Mouse (Mus musculus): ENCODE measurements at regions not wholly inside any gene's neighbourhood (a gene's known extent, or its start where the extent isn't known, plus 50 kb on each side); places are given as distances from the start of the nearest gene placed in this dataset.

- no peak for ATAC-seq (ENCODE audit: extremely low read depth, insufficient number of reproducible peaks, low FRiP score, poor library complexity, severe bottlenecking)
- no peaks in the 10 kb centered on the region for H3K36me3 ChIP-seq (replicated peaks)
- no peaks in the 10 kb centered on the region for H3K9me3 ChIP-seq (replicated peaks)
- no peak overlapping the region for H3K4me3 ChIP-seq (ENCODE audit: low read depth, low read length)
- H3K27me3 ChIP-seq (ENCODE audit: insufficient read depth, low read length), result no peaks in the 10 kb centered on the region; the same call in 1 of the 2 replicates
- no peak for TF ChIP-seq CTCF (IDR thresholded peaks at IDR 0.05; ENCODE audit: low read depth, low read length)
- TF ChIP-seq GATA1 (IDR thresholded peaks at IDR 0.05; ENCODE audit: borderline replicate concordance, low read length), result no peak
- TF ChIP-seq POLR2AphosphoS5 (IDR thresholded peaks at IDR 0.05; ENCODE audit: insufficient replicate concordance, low read depth, low read length), result no peak
- no peak for TF ChIP-seq GATA2 (IDR thresholded peaks at IDR 0.05; ENCODE audit: borderline replicate concordance, low read depth, low read length)
- no peak for TF ChIP-seq TAL1 (conservative IDR thresholded peaks at IDR 0.05; ENCODE audit: low read depth, low read length)
- no peak for DNase-seq (ENCODE audit: low spot score)
- H3K4me1 ChIP-seq (ENCODE audit: insufficient read depth, low read depth, low read length), result no peaks in the 10 kb centered on the region
Observed at GRCm38 (mm10) chr9:61720206-61720605, 194.1 kb downstream of the Rplp1 start.

GRCm38 (mm10) chr9:61716751-61717150, 197.6 kb downstream of the Rplp1 start:
- TF ChIP-seq CTCF (IDR thresholded peaks at IDR 0.05; ENCODE audit: low read depth, low read length), result no peak
- TF ChIP-seq GATA2 (IDR thresholded peaks at IDR 0.05; ENCODE audit: borderline replicate concordance, low read depth, low read length), result no peak
- TF ChIP-seq GATA1 (IDR thresholded peaks at IDR 0.05; ENCODE audit: borderline replicate concordance, low read length), result no peak
- no peak for TF ChIP-seq POLR2AphosphoS5 (IDR thresholded peaks at IDR 0.05; ENCODE audit: insufficient replicate concordance, low read depth, low read length)
- TF ChIP-seq TAL1 (conservative IDR thresholded peaks at IDR 0.05; ENCODE audit: low read depth, low read length), result no peak
- no peaks in the 10 kb centered on the region for H3K4me1 ChIP-seq (ENCODE audit: insufficient read depth, low read depth, low read length)
- ATAC-seq (ENCODE audit: extremely low read depth, insufficient number of reproducible peaks, low FRiP score, poor library complexity, severe bottlenecking), result no peak
- no peaks in the 10 kb centered on the region for H3K9me3 ChIP-seq (replicated peaks)
- DNase-seq (ENCODE audit: low spot score), result no peak
- H3K36me3 ChIP-seq (replicated peaks), result no peaks in the 10 kb centered on the region
- H3K27me3 ChIP-seq (ENCODE audit: insufficient read depth, low read length), result no peaks in the 10 kb centered on the region; the same call in 1 of the 2 replicates
- H3K4me3 ChIP-seq (ENCODE audit: low read depth, low read length), result no peak overlapping the region

DNA sequence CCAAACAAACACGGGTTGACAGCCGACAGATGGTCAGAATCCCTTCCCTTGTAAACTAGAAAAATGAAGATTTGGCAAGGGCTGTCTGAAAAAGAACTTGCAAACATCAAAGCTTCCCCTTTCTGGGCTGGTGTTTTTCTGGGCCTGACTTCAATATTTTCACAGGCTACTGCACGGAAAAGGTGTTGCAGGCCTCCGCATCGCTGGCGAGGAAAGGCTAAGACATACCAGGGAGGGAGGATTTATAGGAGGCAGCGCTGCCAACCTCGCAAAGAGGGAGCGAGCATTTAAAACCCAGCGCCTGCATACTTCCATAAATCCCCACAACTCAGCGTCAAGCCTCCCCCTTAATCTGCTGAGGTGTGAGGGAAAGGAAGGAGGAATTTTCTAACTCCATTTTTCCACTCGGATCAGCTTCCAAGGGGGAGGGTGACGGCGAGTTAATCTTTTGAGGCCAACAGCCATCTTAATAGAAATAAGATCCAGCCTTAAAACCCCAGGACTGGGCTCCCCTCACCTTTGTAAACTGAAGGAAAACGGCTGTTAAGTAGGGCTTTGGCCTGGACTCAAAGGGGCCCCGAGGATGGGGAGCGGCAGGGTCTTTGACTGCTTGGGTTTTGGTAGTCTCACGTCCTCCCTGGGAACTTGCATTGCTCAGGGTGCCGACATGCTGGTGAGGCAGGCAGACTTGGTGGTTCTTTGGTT, 199.9 kb downstream of the Rplp1 start:
- no peaks in the 10 kb centered on the region; the same call in 1 of the 2 replicates for H3K27me3 ChIP-seq (ENCODE audit: insufficient read depth, low read length)
- H3K4me3 ChIP-seq (ENCODE audit: low read depth, low read length), result no peak overlapping the region
- no peaks in the 10 kb centered on the region for H3K9me3 ChIP-seq (replicated peaks)
- no peaks in the 10 kb centered on the region for H3K4me1 ChIP-seq (ENCODE audit: insufficient read depth, low read depth, low read length)
- no peak for TF ChIP-seq TAL1 (conservative IDR thresholded peaks at IDR 0.05; ENCODE audit: low read depth, low read length)
- no peak for TF ChIP-seq GATA2 (IDR thresholded peaks at IDR 0.05; ENCODE audit: borderline replicate concordance, low read depth, low read length)
- TF ChIP-seq CTCF (IDR thresholded peaks at IDR 0.05; ENCODE audit: low read depth, low read length), result no peak
- TF ChIP-seq POLR2AphosphoS5 (IDR thresholded peaks at IDR 0.05; ENCODE audit: insufficient replicate concordance, low read depth, low read length), result no peak
- no peak for TF ChIP-seq GATA1 (IDR thresholded peaks at IDR 0.05; ENCODE audit: borderline replicate concordance, low read length)
- no peaks in the 10 kb centered on the region for H3K36me3 ChIP-seq (replicated peaks)
- DNase-seq (ENCODE audit: low spot score) (no peak), ATAC-seq (ENCODE audit: extremely low read depth, insufficient number of reproducible peaks, low FRiP score, poor library complexity, severe bottlenecking) (no peak)

DNA sequence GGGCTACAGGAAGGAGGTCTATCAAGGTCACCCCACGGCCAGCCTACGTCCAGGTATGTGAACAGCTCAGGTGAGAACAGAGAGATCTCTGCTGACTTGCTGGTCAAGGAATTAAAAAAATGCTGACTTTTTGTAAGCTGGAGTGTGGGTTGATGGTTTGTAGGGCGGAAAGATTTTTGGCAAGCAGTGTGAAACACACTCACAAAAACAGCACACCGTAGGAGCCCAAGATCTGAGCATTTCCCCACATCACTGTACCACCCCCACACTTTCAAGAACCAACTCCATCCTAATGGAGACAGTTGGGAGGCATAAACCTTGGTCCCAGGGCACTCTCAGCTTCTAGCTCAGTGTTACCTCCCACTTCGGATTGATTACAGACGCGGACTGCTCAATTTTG, 200.5 kb downstream of the Rplp1 start:
- no peak for ATAC-seq (ENCODE audit: extremely low read depth, insufficient number of reproducible peaks, low FRiP score, poor library complexity, severe bottlenecking)
- no peaks in the 10 kb centered on the region for H3K4me1 ChIP-seq (ENCODE audit: insufficient read depth, low read depth, low read length)
- H3K36me3 ChIP-seq (replicated peaks), result no peaks in the 10 kb centered on the region
- DNase-seq (ENCODE audit: low spot score), result no peak
- H3K4me3 ChIP-seq (ENCODE audit: low read depth, low read length), result no peak overlapping the region
- H3K27me3 ChIP-seq (ENCODE audit: insufficient read depth, low read length), result no peaks in the 10 kb centered on the region; the same call in 1 of the 2 replicates
- TF ChIP-seq TAL1 (conservative IDR thresholded peaks at IDR 0.05; ENCODE audit: low read depth, low read length) (no peak), GATA2 (IDR thresholded peaks at IDR 0.05; ENCODE audit: borderline replicate concordance, low read depth, low read length) (no peak)
- no peaks in the 10 kb centered on the region for H3K9me3 ChIP-seq (replicated peaks)

- TF ChIP-seq CTCF (IDR thresholded peaks at IDR 0.05; ENCODE audit: low read depth, low read length) (no peak), POLR2AphosphoS5 (IDR thresholded peaks at IDR 0.05; ENCODE audit: insufficient replicate concordance, low read depth, low read length) (no peak)
- Histone ChIP-seq H3K9me3 (replicated peaks) (no peaks in the 10 kb centered on the region), H3K4me1 (ENCODE audit: insufficient read depth, low read depth, low read length) (no peaks in the 10 kb centered on the region), H3K4me3 (ENCODE audit: low read depth, low read length) (no peak overlapping the region), H3K36me3 (replicated peaks) (no peaks in the 10 kb centered on the region), H3K27me3 (ENCODE audit: insufficient read depth, low read length) (no peaks in the 10 kb centered on the region)
- no peak for ATAC-seq (ENCODE audit: extremely low read depth, insufficient number of reproducible peaks, low FRiP score, poor library complexity, severe bottlenecking)
- DNase-seq (ENCODE audit: low spot score), result no peak
Observed at GRCm38 (mm10) chr9:61711296-61711695, 203.0 kb downstream of the Rplp1 start.

GRCm38 (mm10) chr9:61707875-61708274, 206.5 kb downstream of the Rplp1 start:
- no peaks in the 10 kb centered on the region for H3K36me3 ChIP-seq (replicated peaks)
- ATAC-seq (ENCODE audit: extremely low read depth, insufficient number of reproducible peaks, low FRiP score, poor library complexity, severe bottlenecking) (no peak), DNase-seq (ENCODE audit: low spot score) (no peak)
- no peaks in the 10 kb centered on the region for H3K27me3 ChIP-seq (ENCODE audit: insufficient read depth, low read length)
- no peak overlapping the region for H3K4me3 ChIP-seq (ENCODE audit: low read depth, low read length)
- TF ChIP-seq POLR2AphosphoS5 (IDR thresholded peaks at IDR 0.05; ENCODE audit: insufficient replicate concordance, low read depth, low read length) (no peak), GATA2 (IDR thresholded peaks at IDR 0.05; ENCODE audit: borderline replicate concordance, low read depth, low read length) (no peak), GATA1 (IDR thresholded peaks at IDR 0.05; ENCODE audit: borderline replicate concordance, low read length) (no peak), CTCF (IDR thresholded peaks at IDR 0.05; ENCODE audit: low read depth, low read length) (no peak), TAL1 (conservative IDR thresholded peaks at IDR 0.05; ENCODE audit: low read depth, low read length) (no peak)
- H3K9me3 ChIP-seq (replicated peaks), result no peaks in the 10 kb centered on the region
- H3K4me1 ChIP-seq (ENCODE audit: insufficient read depth, low read depth, low read length), result no peaks in the 10 kb centered on the region

All from G1E (cell line).